Mouse (Mus musculus) CH12.LX (cell line): ENCODE measurements around the gene Ccdc63. TPM values are rescaled to one million over a fixed set of nuclear protein-coding genes. Genes with fewer than 3 reads are reported as not detected.

Experiments used
- DNase-seq: peaks from one replicate; pipeline ENCODE4 v3.0.0-alpha.2; 2013; ENCODE audit errors: extremely low read depth
- H3K27ac ChIP-seq: 2 replicates; pipeline ENCODE4 v1.5.1; 2012; ENCODE audit warnings: low read depth, mild to moderate bottlenecking, control low read depth, moderate library complexity; ENCODE audit not compliant: insufficient read depth
- H3K27me3 ChIP-seq: replicated peaks from 2 replicates; pipeline ENCODE3; 2012; ENCODE audit warnings: inconsistent platforms
- H3K36me3 ChIP-seq, 2 experiments: replicated peaks in 1 of 2; 2 replicates each; pipeline versions ENCODE3 to v1.6.1; 2012; ENCODE audit warnings: inconsistent platforms in 1 of 2, low read length in 1 of 2, mild to moderate bottlenecking in 1 of 2, mixed read lengths in 1 of 2, moderate library complexity in 1 of 2; ENCODE audit not compliant: control insufficient read depth in 1 of 2, insufficient read depth in 1 of 2
- H3K4me1 ChIP-seq, 2 experiments: 2 replicates each; pipeline ENCODE4 v1.6.1; 2012; ENCODE audit warnings: inconsistent platforms in 1 of 2, moderate library complexity in 1 of 2; ENCODE audit not compliant: insufficient read depth in 2 of 2, control insufficient read depth in 1 of 2
- H3K4me2 ChIP-seq: 2 replicates; pipeline ENCODE4 v1.6.1; 2012; ENCODE audit warnings: low read depth, mild to moderate bottlenecking, control low read depth; ENCODE audit not compliant: poor library complexity, insufficient read depth, severe bottlenecking
- H3K4me3 ChIP-seq, 3 experiments: fragments of 150-350 bp in 1 of 3; sonication (generic) in 1 of 3; replicated peaks in 1 of 3; 2 replicates each; pipeline versions ENCODE3 to v1.5.1; 2011 to 2012; ENCODE audit warnings: low read depth in 2 of 3, low read length in 2 of 3, mild to moderate bottlenecking in 2 of 3, moderate library complexity in 2 of 3, control low read depth in 1 of 3, improper control_type of control experiment in 1 of 3, inconsistent platforms in 1 of 3, mixed read lengths in 1 of 3; ENCODE audit not compliant: poor library complexity in 1 of 3
- H3K79me2 ChIP-seq: replicated peaks from 2 replicates; pipeline ENCODE4 v1.6.1; 2012; ENCODE audit warnings: mild to moderate bottlenecking, moderate library complexity; ENCODE audit not compliant: control insufficient read depth, poor library complexity, insufficient read depth, severe bottlenecking; ENCODE audit errors: extremely low read depth
- H3K9ac ChIP-seq: 2 replicates; pipeline ENCODE4 v1.6.1; 2012; ENCODE audit warnings: low read depth, mild to moderate bottlenecking, control low read depth, moderate library complexity; ENCODE audit not compliant: insufficient read depth
- H3K9me3 ChIP-seq: replicated peaks from 2 replicates; pipeline ENCODE3; 2012; ENCODE audit warnings: low read length, inconsistent platforms, mixed read lengths
- CHD1 ChIP-seq: IDR thresholded peaks from 2 replicates; pipeline ENCODE4 v1.6.1; 2012; ENCODE audit warnings: low read depth, low read length, improper control_type of control experiment, inconsistent platforms
- CHD2 ChIP-seq: IDR thresholded peaks from 2 replicates; pipeline ENCODE4 v1.6.1; 2011; ENCODE audit warnings: low read length, improper control_type of control experiment
- CTCF ChIP-seq, 2 experiments: IDR thresholded peaks in 1 of 2; conservative IDR thresholded peaks in 1 of 2; 2 replicates each; pipeline ENCODE4 v1.5.1; 2011 to 2012; ENCODE audit warnings: low read depth in 2 of 2, low read length in 2 of 2, improper control_type of control experiment in 1 of 2, inconsistent platforms in 1 of 2, mild to moderate bottlenecking in 1 of 2, moderate library complexity in 1 of 2
- HCFC1 ChIP-seq: IDR thresholded peaks from 2 replicates; pipeline ENCODE4 v1.6.1; 2012; ENCODE audit warnings: low read depth, mild to moderate bottlenecking, inconsistent platforms, low read length, improper control_type of control experiment
- JUND ChIP-seq: conservative IDR thresholded peaks from 2 replicates; pipeline ENCODE4 v1.6.1; 2011; ENCODE audit warnings: low read depth, low read length, improper control_type of control experiment
- KAT2A ChIP-seq: IDR thresholded peaks from 2 replicates; pipeline ENCODE4 v1.6.1; 2012; ENCODE audit warnings: low read length, improper control_type of control experiment, inconsistent platforms; ENCODE audit not compliant: insufficient replicate concordance
- MAFK ChIP-seq: IDR thresholded peaks from 2 replicates; pipeline ENCODE4 v1.6.1; 2011; ENCODE audit warnings: low read length, improper control_type of control experiment; ENCODE audit not compliant: insufficient replicate concordance
- MAZ ChIP-seq: IDR thresholded peaks from 2 replicates; pipeline ENCODE4 v1.6.1; 2012; ENCODE audit warnings: low read depth, mild to moderate bottlenecking, inconsistent platforms, low read length, improper control_type of control experiment, moderate library complexity
- MEF2A ChIP-seq: IDR thresholded peaks from 2 replicates; pipeline ENCODE4 v1.6.1; 2014; ENCODE audit warnings: low read depth, mild to moderate bottlenecking, inconsistent platforms, low read length, improper control_type of control experiment, borderline replicate concordance
- POLR2AphosphoS2 ChIP-seq: IDR thresholded peaks from 2 replicates; pipeline ENCODE4 v1.6.1; 2011; ENCODE audit warnings: low read depth, low read length, improper control_type of control experiment
- RCOR1 ChIP-seq: conservative IDR thresholded peaks from 2 replicates; pipeline ENCODE4 v1.6.1; 2012; ENCODE audit warnings: low read depth, mild to moderate bottlenecking, inconsistent platforms, low read length, improper control_type of control experiment
- TBP ChIP-seq: conservative IDR thresholded peaks from 2 replicates; pipeline ENCODE4 v1.6.1; 2011; ENCODE audit warnings: low read depth, low read length, improper control_type of control experiment
- TCF12 ChIP-seq: IDR thresholded peaks from 2 replicates; pipeline ENCODE4 v1.6.1; 2014; ENCODE audit warnings: low read depth, mild to moderate bottlenecking, inconsistent platforms, low read length, improper control_type of control experiment
- UBTF ChIP-seq: IDR thresholded peaks from 2 replicates; pipeline ENCODE4 v1.6.1; 2012; ENCODE audit warnings: low read depth, mild to moderate bottlenecking, inconsistent platforms, low read length, improper control_type of control experiment, moderate library complexity
- dilution Hi-C: fragments of 300-500 bp; cut with MboI; formaldehyde crosslinking; loops from 2 replicates; pipeline ENCODE4 v1.14.3; 2020; ENCODE audit warnings: low sequenced_read_pairs; ENCODE audit not compliant: extremely low pct_unique_long_range_greater_than_20kb, extremely low pct_ligation_motif_present
- in situ Hi-C: fragments of 300-500 bp; cut with MboI; formaldehyde crosslinking; loops from 3 replicates; pipeline ENCODE4 v1.14.3; 2019; ENCODE audit warnings: low sequenced_read_pairs, low pct_ligation_motif_present, low pct_unique_long_range_greater_than_20kb, mixed read lengths
- polyA plus RNA-seq: library from polyadenylated mRNA; unstranded; fragments of >175 nt; gene quantifications from 2 replicates; pipeline ENCODE4 v1.2.1, GENCODE M21; 2012; ENCODE audit warnings: low read depth; ENCODE audit not compliant: insufficient read length
- total RNA-seq, 2 experiments: library from RNA; depleted of rRNA; stranded (reverse); fragments of 300-350 nt in 1 of 2; fragments of >200 nt in 1 of 2; gene quantifications; 2 replicates each; pipeline ENCODE4 v1.2.3; 2012 to 2014

Ccdc63 gene
- total and polyA plus RNA-seq, 3 experiments: 0.39 to 0.70 (median 0.47) TPM

DNA sequence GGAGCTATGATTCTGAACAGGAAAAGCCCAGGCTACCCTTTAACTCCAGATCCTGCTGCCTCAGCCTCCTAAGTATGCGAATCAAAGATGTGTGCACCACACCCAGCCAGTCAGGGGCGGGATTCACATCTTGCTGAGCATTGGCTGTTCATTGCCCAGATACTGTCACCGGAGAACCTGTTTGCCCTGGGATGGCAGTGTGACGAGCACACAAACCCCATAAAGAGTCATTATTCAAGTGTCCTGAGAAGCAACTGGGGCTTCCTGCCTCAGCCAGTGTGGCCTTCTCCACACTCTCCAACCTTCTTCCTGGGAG, 28.7 kb downstream of the Ccdc63 start:
- Histone ChIP-seq H3K9ac (no peak overlapping the region), H3K27me3 (peaks cover 8% of the 10 kb centered on the region), H3K4me2 (no peak overlapping the region), H3K9me3 (peaks cover 4% of the 10 kb centered on the region), H3K36me3 (no peaks in the 10 kb centered on the region), H3K4me1 (peaks cover 8 to 14% of the 10 kb centered on the region in 2 experiments), H3K27ac (no peak overlapping the region), H3K79me2 (no peaks in the 10 kb centered on the region), H3K4me3 (no peak overlapping the region)
- in situ Hi-C loops (no loop called here), dilution Hi-C loops (no loop called here)
- DNase-seq: no peak
- TF ChIP-seq JUND: no peak
- no peak for TF ChIP-seq TBP
- TF ChIP-seq MEF2A: no peak
- TF ChIP-seq RCOR1: no peak
- TF ChIP-seq KAT2A: no peak
- TF ChIP-seq UBTF: no peak
- TF ChIP-seq MAZ: no peak
- TF ChIP-seq MAFK: no peak

DNA sequence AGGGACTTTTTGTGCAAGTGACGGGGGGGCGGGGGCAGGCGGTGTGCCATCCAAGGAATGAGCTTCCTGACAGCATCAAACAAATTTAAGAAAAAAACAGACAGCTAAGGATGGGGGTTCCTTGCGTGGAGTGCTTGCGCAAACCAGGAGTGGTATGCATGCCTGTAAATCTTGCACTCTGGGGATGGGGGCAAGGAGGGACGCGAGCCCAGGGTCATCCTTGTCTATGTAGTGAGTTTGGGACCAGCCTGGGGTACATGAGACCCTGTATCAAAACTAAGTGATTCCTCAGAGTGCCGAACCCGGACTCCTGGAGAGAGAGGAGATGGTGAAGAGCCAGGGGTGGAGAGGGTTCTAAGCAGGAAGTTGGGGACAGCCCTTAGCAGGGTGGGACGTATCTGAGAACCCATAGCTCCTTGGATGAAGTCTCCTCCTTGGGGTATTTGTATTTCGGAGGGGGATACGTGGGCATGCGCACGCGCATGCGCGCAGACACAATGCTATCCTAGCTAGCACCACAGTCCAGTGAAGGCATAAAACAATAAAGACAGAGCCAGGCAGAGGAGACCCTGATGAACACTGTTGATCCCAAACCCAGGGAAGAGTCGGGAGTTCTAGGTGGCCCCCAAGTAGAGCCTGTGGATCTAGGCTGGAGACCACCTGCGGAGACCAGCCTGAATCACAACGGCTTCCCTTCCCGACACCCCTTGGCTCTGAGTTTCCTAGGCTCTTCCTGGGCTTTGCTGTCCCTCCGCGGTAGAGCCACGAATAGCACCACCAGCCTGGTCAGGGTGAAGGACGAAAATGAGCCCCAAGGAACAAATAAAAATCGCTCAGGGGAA, 29.3 kb downstream of the Ccdc63 start:
- DNase-seq: no peak
- in situ Hi-C loops: no loop called here
- Histone ChIP-seq H3K36me3 (no peaks in the 10 kb centered on the region), H3K9ac (no peak overlapping the region), H3K4me1 (peaks cover 8 to 14% of the 10 kb centered on the region in 2 experiments), H3K79me2 (no peaks in the 10 kb centered on the region), H3K4me3 (no peak overlapping the region), H3K27ac (no peak overlapping the region), H3K4me2 (no peak overlapping the region), H3K27me3 (peaks cover 10% of the 10 kb centered on the region), H3K9me3 (peaks cover 3% of the 10 kb centered on the region)
- dilution Hi-C loops: no loop called here
- no peak for TF ChIP-seq UBTF
- TF ChIP-seq POLR2AphosphoS2: no peak

DNA sequence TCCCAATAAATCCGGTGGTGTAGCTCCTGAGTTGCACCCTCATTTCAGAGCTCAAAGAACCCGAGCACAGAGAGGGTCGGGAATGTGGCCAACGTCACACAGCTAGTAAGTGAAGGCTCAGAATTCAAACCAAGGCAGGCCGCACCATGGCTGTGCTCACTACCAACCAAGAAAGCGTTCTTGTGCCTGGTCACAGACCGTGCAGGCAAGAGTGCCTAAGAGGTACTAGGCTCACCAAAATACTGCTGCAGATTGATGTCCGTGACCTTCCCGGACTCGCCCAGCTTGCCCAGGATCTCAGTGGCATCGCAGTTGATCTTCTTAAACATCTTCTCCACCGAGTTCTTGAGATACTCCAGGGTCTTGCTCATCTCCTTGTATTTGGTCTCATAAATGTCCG, 30.0 kb downstream of the Ccdc63 start:
- Histone ChIP-seq H3K36me3 (no peaks in the 10 kb centered on the region), H3K9ac (no peak overlapping the region), H3K4me2 (no peak overlapping the region), H3K27ac (no peak overlapping the region), H3K4me1 (peaks cover 8 to 14% of the 10 kb centered on the region in 2 experiments), H3K4me3 (no peak overlapping the region), H3K9me3 (no peaks in the 10 kb centered on the region), H3K27me3 (peaks cover 13% of the 10 kb centered on the region), H3K79me2 (no peaks in the 10 kb centered on the region)
- in situ Hi-C loops (no loop called here), dilution Hi-C loops (no loop called here)
- DNase-seq: no peak
- TF ChIP-seq CTCF (conservative IDR thresholded peaks at IDR 0.05 in 1 of 2, IDR thresholded peaks at IDR 0.05 in 1 of 2; ENCODE audit: low read depth in 2 of 2, low read length in 2 of 2) (no peak), CHD1 (no peak), CHD2 (no peak), MAFK (no peak), TBP (no peak), HCFC1 (no peak), MAZ (no peak), TCF12 (no peak), MEF2A (no peak)
